Mouse (Mus musculus) G1E (cell line): ENCODE measurements at regions not wholly inside any gene's neighbourhood (a gene's known extent, or its start where the extent isn't known, plus 50 kb on each side); places are given as distances from the start of the nearest gene placed in this dataset.

Experiments used
- ATAC-seq: 2 replicates; pipeline ENCODE4 v1.8.0; 2016; ENCODE audit warnings: mild to moderate bottlenecking; ENCODE audit not compliant: insufficient number of reproducible peaks, poor library complexity, low FRiP score, severe bottlenecking; ENCODE audit errors: extremely low read depth
- DNase-seq: peaks from one replicate; pipeline ENCODE4 v3.0.0; 2012; ENCODE audit warnings: low spot score
- H3K27me3 ChIP-seq: 2 replicates; pipeline ENCODE4 v1.6.1; 2012; ENCODE audit warnings: mild to moderate bottlenecking, low read length, inconsistent platforms; ENCODE audit not compliant: insufficient read depth
- H3K36me3 ChIP-seq: replicated peaks from 2 replicates; pipeline ENCODE3; 2012; ENCODE audit warnings: mild to moderate bottlenecking, inconsistent platforms
- H3K4me1 ChIP-seq: 2 replicates; pipeline ENCODE4 v1.6.1; 2012; ENCODE audit warnings: low read depth, low read length, inconsistent platforms, mixed read lengths; ENCODE audit not compliant: insufficient read depth
- H3K4me3 ChIP-seq: 2 replicates; pipeline ENCODE4 v1.5.1; 2012; ENCODE audit warnings: low read depth, mild to moderate bottlenecking, inconsistent platforms, low read length, moderate library complexity, mixed read lengths
- H3K9me3 ChIP-seq: replicated peaks from 2 replicates; pipeline ENCODE4 v1.6.1; 2012; ENCODE audit warnings: inconsistent platforms
- CTCF ChIP-seq: IDR thresholded peaks from 2 replicates; pipeline ENCODE4 v1.5.1; 2012; ENCODE audit warnings: low read depth, low read length, inconsistent platforms, mixed read lengths
- GATA1 ChIP-seq: IDR thresholded peaks from 2 replicates; pipeline ENCODE4 v1.6.1; 2012; ENCODE audit warnings: borderline replicate concordance, low read length, inconsistent platforms, mixed read lengths
- GATA2 ChIP-seq: IDR thresholded peaks from 2 replicates; pipeline ENCODE4 v1.6.1; 2012; ENCODE audit warnings: low read depth, low read length, inconsistent platforms, borderline replicate concordance
- POLR2AphosphoS5 ChIP-seq: IDR thresholded peaks from 2 replicates; pipeline ENCODE4 v1.6.1; 2012; ENCODE audit warnings: low read depth, low read length, inconsistent platforms; ENCODE audit not compliant: insufficient replicate concordance
- TAL1 ChIP-seq: conservative IDR thresholded peaks from 2 replicates; pipeline ENCODE4 v1.6.1; 2012; ENCODE audit warnings: low read depth, low read length, inconsistent platforms, mixed read lengths

GRCm38 (mm10) chr6:117257591-117257990 is 89.3 kb downstream of the Cxcl12 start:
- Histone ChIP-seq H3K36me3 (no peaks in the 10 kb centered on the region), H3K4me1 (no peaks in the 10 kb centered on the region), H3K9me3 (peaks cover 34% of the 10 kb centered on the region), H3K4me3 (no peak overlapping the region), H3K27me3 (no peaks in the 10 kb centered on the region)
- ATAC-seq (no peak), DNase-seq (no peak)
- no peak for TF ChIP-seq GATA2
- no peak for TF ChIP-seq POLR2AphosphoS5
- no peak for TF ChIP-seq GATA1
- TF ChIP-seq TAL1 = no peak
- TF ChIP-seq CTCF = no peak

GRCm38 (mm10) chr6:117267906-117268305 is 99.6 kb downstream of the Cxcl12 start:
- Histone ChIP-seq H3K36me3 (no peaks in the 10 kb centered on the region), H3K4me1 (no peaks in the 10 kb centered on the region)
- DNase-seq = no peak

GRCm38 (mm10) chr6:117268376-117268775 is 100.0 kb downstream of the Cxcl12 start:
- no peaks in the 10 kb centered on the region for H3K36me3 ChIP-seq
- DNase-seq = no peak
- TF ChIP-seq GATA2 (no peak), GATA1 (no peak), CTCF (no peak), TAL1 (no peak), POLR2AphosphoS5 (no peak)

More at GRCm38 (mm10) chr6:117267906-117268305, 99.6 kb downstream of the Cxcl12 start:
- no peak for ATAC-seq
- H3K9me3 ChIP-seq = peaks cover 61% of the 10 kb centered on the region
- H3K27me3 ChIP-seq = no peaks in the 10 kb centered on the region
- no peak overlapping the region for H3K4me3 ChIP-seq
- TF ChIP-seq GATA1 (no peak), GATA2 (no peak), POLR2AphosphoS5 (no peak), CTCF (no peak), TAL1 (no peak)

GRCm38 (mm10) chr6:117270261-117270660 is 101.9 kb downstream of the Cxcl12 start:
- no peak for TF ChIP-seq GATA2
- no peak for TF ChIP-seq CTCF
- no peak for TF ChIP-seq TAL1
- TF ChIP-seq GATA1 = no peak
- no peak for TF ChIP-seq POLR2AphosphoS5
- DNase-seq = no peak
- Histone ChIP-seq H3K27me3 (no peaks in the 10 kb centered on the region), H3K36me3 (no peaks in the 10 kb centered on the region), H3K4me1 (no peaks in the 10 kb centered on the region), H3K9me3 (peaks cover 64% of the 10 kb centered on the region), H3K4me3 (no peak overlapping the region)
- ATAC-seq = no peak

More at GRCm38 (mm10) chr6:117268376-117268775, 100.0 kb downstream of the Cxcl12 start:
- H3K27me3 ChIP-seq = no peaks in the 10 kb centered on the region
- no peaks in the 10 kb centered on the region for H3K4me1 ChIP-seq
- H3K9me3 ChIP-seq = peaks cover 57% of the 10 kb centered on the region
- H3K4me3 ChIP-seq = no peak overlapping the region
- no peak for ATAC-seq

GRCm38 (mm10) chr6:117271562-117272226 is 103.4 kb downstream of the Cxcl12 start:
- no peak overlapping the region for H3K4me3 ChIP-seq
- DNase-seq (no peak), ATAC-seq (no peak)
- TF ChIP-seq GATA2 (no peak), GATA1 (no peak), POLR2AphosphoS5 (no peak), CTCF (no peak), TAL1 (no peak)
- H3K36me3 ChIP-seq = no peaks in the 10 kb centered on the region
- H3K9me3 ChIP-seq = peaks cover 68% of the 10 kb centered on the region
- H3K4me1 ChIP-seq = no peaks in the 10 kb centered on the region
- no peaks in the 10 kb centered on the region for H3K27me3 ChIP-seq

GRCm38 (mm10) chr6:117272227-117272955 is 104.1 kb downstream of the Cxcl12 start:
- Histone ChIP-seq H3K9me3 (peaks cover 69% of the 10 kb centered on the region), H3K27me3 (no peaks in the 10 kb centered on the region), H3K4me1 (no peaks in the 10 kb centered on the region), H3K4me3 (no peak overlapping the region), H3K36me3 (no peaks in the 10 kb centered on the region)
- ATAC-seq (no peak), DNase-seq (no peak)
- TF ChIP-seq POLR2AphosphoS5 = no peak
- TF ChIP-seq GATA1 = no peak
- no peak for TF ChIP-seq CTCF
- TF ChIP-seq TAL1 = no peak
- no peak for TF ChIP-seq GATA2
